Mouse (Mus musculus) heart, adult 2 months (tissue): ENCODE measurements around the gene Mpst.

Source experiments
- CTCF ChIP-seq: fragments of 200-600 bp; IDR thresholded peaks from 2 replicates; pipeline ENCODE4 v1.8.1; 2022; ENCODE audit warnings: antibody characterized with exemption, mild to moderate bottlenecking, moderate library complexity
- POLR2A ChIP-seq: fragments of 200-500 bp; IDR thresholded peaks from 2 replicates; pipeline ENCODE4 v1.6.1; 2011; ENCODE audit warnings: mild to moderate bottlenecking, low read depth, low read length, control low read depth; ENCODE audit not compliant: insufficient read depth

GRCm38 (mm10) chr15:78403301-78403741 lies 2.9 kb upstream of the Mpst start:
- TF ChIP-seq CTCF (no peak), POLR2A (no peak)
